Mouse (Mus musculus) gonadal fat pad, adult 2 months (tissue): ENCODE measurements around the gene Mageb2. TPM values are rescaled to one million over a fixed set of nuclear protein-coding genes. Genes with fewer than 3 reads are reported as not detected.
"Not testable (repeated sequence)": the region's sequence is repeated elsewhere in the genome, so short reads cannot be mapped to it uniquely, and the experiment has no call there.

Experiments
- DNase-seq: peaks from one replicate; pipeline ENCODE4 v3.0.0-alpha.2; 2012; ENCODE audit warnings: low read depth
- polyA plus RNA-seq: library from polyadenylated mRNA; depleted of rRNA; stranded (reverse); fragments of >200 nt; gene quantifications from 2 replicates; pipeline ENCODE4 v1.2.3, GENCODE M21; 2012; rRNA removed

Mageb2 gene
- not detected in 2 replicates for polyA plus RNA-seq

- not testable (repeated sequence) for DNase-seq
Observed at GRCm38 (mm10) chrX:91331390-91331789, at the start of gene Mageb2. Gene Mageb2 (plus strand): TSS chrX:91331690.

- DNase-seq = not testable (repeated sequence)
Observed at GRCm38 (mm10) chrX:91313256-91313655, 18.2 kb upstream of the Mageb2 start.

Other genes starting within 250 kb of the Mageb2 start
- not detected in 2 replicates for gene Gm5072, start 60.8 kb downstream of the Mageb2 start, polyA plus RNA-seq
- gene Gm8914, start 148.4 kb downstream of the Mageb2 start, polyA plus RNA-seq = not detected in 2 replicates
- not detected in 2 replicates for gene 1700084M14Rik, start 244.2 kb downstream of the Mageb2 start, polyA plus RNA-seq